Mouse (Mus musculus): Measurements from ENCODE around the gene Lmx1a. TPM values are rescaled to one million over a fixed set of nuclear protein-coding genes. Genes with fewer than 3 reads are reported as not detected.

Lmx1a gene
- polyA plus RNA-seq, 1 experiment: not detected

DNA sequence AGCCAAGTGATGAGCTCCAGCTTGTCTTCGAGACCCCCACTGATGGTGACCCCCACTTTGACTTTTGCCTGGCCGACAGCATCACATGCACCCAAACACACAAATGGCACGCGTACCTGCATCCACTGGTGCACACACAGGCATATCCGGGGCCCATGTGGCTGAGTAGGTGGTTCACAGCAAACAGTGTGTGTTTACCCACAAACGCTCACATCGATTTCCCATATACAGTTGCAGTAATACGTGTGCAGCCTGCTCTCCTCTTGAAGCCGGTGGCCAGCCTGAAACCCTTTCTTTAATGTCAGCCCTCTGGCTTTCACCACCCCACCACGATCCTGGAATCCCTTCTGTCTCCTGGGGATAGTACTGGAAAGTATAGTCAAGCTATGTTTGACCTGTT lies 71.3 kb downstream of the Lmx1a start:
- TF ChIP-seq GATA1 (IDR thresholded peaks at IDR 0.05; ENCODE audit: low read length) (no peak), TAL1 (IDR thresholded peaks at IDR 0.05; ENCODE audit: low read length) (no peak)
- H3K9me3 ChIP-seq (ENCODE audit: control insufficient read depth, low read length): no peaks in the 10 kb centered on the region

DNA sequence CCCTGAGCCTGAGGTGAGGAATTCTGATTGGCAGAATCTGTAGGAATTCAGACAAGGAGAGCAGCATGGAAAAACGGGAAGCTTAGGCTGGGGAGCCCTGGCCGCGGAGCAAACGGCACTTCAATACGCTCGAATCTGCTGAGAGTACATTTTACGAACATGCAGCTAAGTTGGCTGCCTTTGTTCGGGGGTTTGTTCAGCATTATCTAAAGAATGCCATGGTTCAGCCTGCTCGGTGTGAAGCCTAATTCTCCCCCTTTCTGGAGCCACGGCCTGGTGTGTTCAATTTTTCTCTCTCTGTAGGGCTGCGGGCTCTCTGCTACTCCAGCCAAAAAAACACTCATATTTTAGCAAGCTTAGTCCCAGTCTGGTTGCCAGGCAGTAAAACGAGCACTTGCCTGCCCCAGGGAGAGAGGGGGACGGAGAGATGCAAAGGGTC lies 72.8 kb downstream of the Lmx1a start:
- no peaks in the 10 kb centered on the region for H3K9me3 ChIP-seq (ENCODE audit: control insufficient read depth, low read length)
- no peaks in the 10 kb centered on the region for H3K27me3 ChIP-seq (ENCODE audit: control insufficient read depth)
- no peak overlapping the region for H3K4me3 ChIP-seq (replicated peaks)
- TF ChIP-seq TAL1 (IDR thresholded peaks at IDR 0.05; ENCODE audit: low read length): no peak
- TF ChIP-seq GATA1 (IDR thresholded peaks at IDR 0.05; ENCODE audit: low read length): no peak
- H3K4me1 ChIP-seq (ENCODE audit: control insufficient read depth): no peaks in the 10 kb centered on the region
- H3K36me3 ChIP-seq (ENCODE audit: control insufficient read depth): no peaks in the 10 kb centered on the region

More for the DNA sequence above, 71.3 kb downstream of the Lmx1a start:
- H3K4me3 ChIP-seq (replicated peaks): no peak overlapping the region
- no peaks in the 10 kb centered on the region for H3K4me1 ChIP-seq (ENCODE audit: control insufficient read depth)
- no peaks in the 10 kb centered on the region for H3K27me3 ChIP-seq (ENCODE audit: control insufficient read depth)
- H3K36me3 ChIP-seq (ENCODE audit: control insufficient read depth): no peaks in the 10 kb centered on the region

DNA sequence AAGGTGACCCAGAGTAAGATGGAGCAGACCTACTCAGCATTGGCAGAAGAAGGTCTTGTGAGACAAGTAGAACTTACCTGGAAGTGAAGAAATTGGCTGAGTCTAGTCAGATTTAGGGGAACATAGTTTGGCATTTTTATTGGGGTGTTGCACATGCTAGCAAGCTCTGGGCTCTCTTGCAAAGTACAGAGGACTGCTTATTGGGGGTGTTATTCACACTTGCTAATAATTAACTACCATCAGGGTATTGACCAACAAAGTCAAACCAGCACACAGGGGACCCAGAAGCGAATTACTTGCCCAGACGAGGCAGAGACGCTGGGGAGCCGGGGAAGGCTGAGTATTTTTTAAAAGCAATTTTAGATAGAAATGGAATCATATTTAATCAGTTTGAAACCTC lies 77.6 kb downstream of the Lmx1a start:
- no peak for TF ChIP-seq TAL1 (IDR thresholded peaks at IDR 0.05; ENCODE audit: low read length)
- no peak for TF ChIP-seq GATA1 (IDR thresholded peaks at IDR 0.05; ENCODE audit: low read length)
- no peaks in the 10 kb centered on the region for H3K36me3 ChIP-seq (ENCODE audit: control insufficient read depth)
- no peak overlapping the region for H3K4me3 ChIP-seq (replicated peaks)
- no peaks in the 10 kb centered on the region for H3K9me3 ChIP-seq (ENCODE audit: control insufficient read depth, low read length)
- no peaks in the 10 kb centered on the region for H3K27me3 ChIP-seq (ENCODE audit: control insufficient read depth)
- H3K4me1 ChIP-seq (ENCODE audit: control insufficient read depth): no peaks in the 10 kb centered on the region

DNA sequence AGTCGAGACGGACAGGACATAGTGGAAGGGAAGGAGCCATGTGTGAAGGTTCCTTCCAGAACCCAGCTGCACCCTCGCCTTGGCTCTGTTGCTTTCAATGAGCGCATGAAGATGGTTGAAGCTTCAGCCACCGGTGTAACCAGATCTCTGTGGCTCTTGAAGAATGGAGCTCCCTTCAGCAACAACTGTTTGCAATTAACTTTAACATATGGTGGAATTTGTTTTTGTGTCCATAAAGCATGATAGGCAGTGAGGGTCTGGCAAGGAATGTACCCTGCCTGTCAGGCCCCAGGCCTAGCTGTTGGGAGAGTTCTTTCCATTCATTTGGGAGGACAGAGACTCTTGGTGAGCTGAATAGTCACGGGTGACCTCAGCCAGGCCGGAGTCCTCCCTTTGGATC lies 81.4 kb downstream of the Lmx1a start:
- H3K4me1 ChIP-seq (ENCODE audit: control insufficient read depth): no peaks in the 10 kb centered on the region
- TF ChIP-seq GATA1 (IDR thresholded peaks at IDR 0.05; ENCODE audit: low read length) (no peak), TAL1 (IDR thresholded peaks at IDR 0.05; ENCODE audit: low read length) (no peak)

DNA sequence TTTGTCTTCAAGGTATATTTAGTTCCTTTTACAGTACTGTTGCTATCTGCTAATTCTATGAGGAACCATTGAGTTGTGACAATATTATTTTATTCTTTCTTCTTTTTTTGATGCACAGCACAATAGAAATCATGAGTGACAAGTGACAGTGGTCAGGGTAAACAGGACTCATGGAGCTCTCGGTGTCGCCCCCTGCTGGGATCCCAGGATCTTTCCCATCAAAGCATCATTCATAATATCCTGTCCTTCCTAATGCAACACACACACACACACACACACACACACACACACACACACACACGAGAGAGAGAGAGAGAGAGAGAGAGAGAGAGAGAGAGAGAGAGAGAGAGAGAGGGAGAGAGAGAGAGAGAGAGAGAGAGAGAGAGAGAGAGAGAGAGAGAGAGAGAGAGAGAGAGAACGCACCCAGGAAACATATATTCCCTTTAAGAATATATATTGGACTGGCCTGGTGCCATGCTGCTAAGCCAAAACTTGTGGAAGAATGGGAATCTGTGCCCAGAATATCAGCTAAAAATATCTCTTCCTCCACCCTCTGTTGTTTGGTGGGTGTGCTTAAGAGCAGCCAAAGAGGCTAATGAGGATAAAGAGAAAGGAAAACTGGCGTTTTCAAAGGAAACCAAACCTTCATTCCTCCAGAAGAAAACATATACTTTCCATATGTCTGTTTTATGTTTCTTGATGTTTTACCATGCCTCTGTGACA lies 90.9 kb downstream of the Lmx1a start:
- H3K4me3 ChIP-seq (replicated peaks): no peak overlapping the region
- TF ChIP-seq TAL1 (IDR thresholded peaks at IDR 0.05; ENCODE audit: low read length) (no peak), GATA1 (IDR thresholded peaks at IDR 0.05; ENCODE audit: low read length) (no peak)
- no peaks in the 10 kb centered on the region for H3K9me3 ChIP-seq (ENCODE audit: control insufficient read depth, low read length)
- no peaks in the 10 kb centered on the region for H3K36me3 ChIP-seq (ENCODE audit: control insufficient read depth)
- no peaks in the 10 kb centered on the region for H3K4me1 ChIP-seq (ENCODE audit: control insufficient read depth)
- no peaks in the 10 kb centered on the region for H3K27me3 ChIP-seq (ENCODE audit: control insufficient read depth)

More for the DNA sequence above, 81.4 kb downstream of the Lmx1a start:
- Histone ChIP-seq H3K4me3 (replicated peaks) (no peak overlapping the region), H3K36me3 (ENCODE audit: control insufficient read depth) (no peaks in the 10 kb centered on the region), H3K9me3 (ENCODE audit: control insufficient read depth, low read length) (no peaks in the 10 kb centered on the region), H3K27me3 (ENCODE audit: control insufficient read depth) (no peaks in the 10 kb centered on the region)

DNA sequence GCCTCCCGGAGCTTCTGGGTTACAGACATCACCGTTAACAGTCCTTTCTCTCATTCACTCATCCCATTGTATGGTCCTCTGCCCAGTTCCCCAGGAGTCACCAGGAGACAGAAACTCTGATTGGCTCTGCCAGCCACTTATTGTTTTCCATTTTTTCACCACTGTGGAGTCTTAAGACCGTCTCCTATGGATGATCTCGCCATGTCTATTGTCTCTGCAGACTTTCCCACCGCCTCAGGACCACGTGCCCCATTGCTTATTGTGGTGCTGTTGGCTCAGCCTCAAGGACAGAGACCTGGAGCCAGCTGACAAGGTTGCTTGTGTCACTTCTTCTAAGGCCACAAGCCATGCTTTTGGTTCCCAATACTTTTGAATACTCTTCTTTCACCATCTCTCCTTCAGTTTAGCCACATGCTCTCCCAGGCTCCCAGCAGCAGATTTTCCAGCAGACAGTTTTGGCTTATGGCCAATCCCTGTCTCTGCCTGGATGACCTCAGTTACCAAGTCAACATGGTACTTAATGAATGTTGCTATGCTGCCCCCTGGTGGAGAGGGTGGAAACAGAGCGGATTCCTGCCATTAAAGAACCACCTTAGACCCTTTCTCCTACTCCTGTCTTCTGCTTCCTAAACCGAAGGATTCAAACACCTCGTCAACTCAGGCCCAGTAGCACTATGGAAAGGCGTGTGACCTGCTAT lies 92.9 kb downstream of the Lmx1a start:
- Histone ChIP-seq H3K27me3 (ENCODE audit: control insufficient read depth) (no peaks in the 10 kb centered on the region), H3K4me3 (replicated peaks) (no peak overlapping the region), H3K36me3 (ENCODE audit: control insufficient read depth) (no peaks in the 10 kb centered on the region), H3K4me1 (ENCODE audit: control insufficient read depth) (no peaks in the 10 kb centered on the region), H3K9me3 (ENCODE audit: control insufficient read depth, low read length) (no peaks in the 10 kb centered on the region)
- no peak for TF ChIP-seq TAL1 (IDR thresholded peaks at IDR 0.05; ENCODE audit: low read length)
- no peak for TF ChIP-seq GATA1 (IDR thresholded peaks at IDR 0.05; ENCODE audit: low read length)

DNA sequence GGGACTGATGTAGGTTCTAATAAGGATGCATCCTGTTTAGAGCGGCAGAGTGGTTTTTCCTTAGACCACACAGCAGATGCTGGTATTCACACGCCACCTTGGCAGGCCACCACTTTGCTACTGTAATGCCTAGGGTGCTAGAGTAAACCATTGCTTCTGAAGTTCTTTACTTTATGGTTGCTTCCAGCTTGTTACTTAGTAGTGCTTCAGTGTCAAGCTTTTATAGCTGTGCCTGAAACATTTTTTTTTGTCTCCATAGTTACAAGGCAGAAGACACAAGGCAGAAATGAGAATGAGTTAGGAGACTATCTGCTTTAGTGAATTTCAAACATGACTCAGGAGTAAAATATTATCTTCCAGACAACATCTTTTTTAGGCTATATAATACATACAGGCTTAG lies 95.0 kb downstream of the Lmx1a start:
- TF ChIP-seq TAL1 (IDR thresholded peaks at IDR 0.05; ENCODE audit: low read length) (no peak), GATA1 (IDR thresholded peaks at IDR 0.05; ENCODE audit: low read length) (no peak)
- Histone ChIP-seq H3K36me3 (ENCODE audit: control insufficient read depth) (no peaks in the 10 kb centered on the region), H3K4me1 (ENCODE audit: control insufficient read depth) (no peaks in the 10 kb centered on the region), H3K4me3 (replicated peaks) (no peak overlapping the region), H3K27me3 (ENCODE audit: control insufficient read depth) (no peaks in the 10 kb centered on the region), H3K9me3 (ENCODE audit: control insufficient read depth, low read length) (peaks cover 2% of the 10 kb centered on the region; the same call in 1 of the 2 replicates)

DNA sequence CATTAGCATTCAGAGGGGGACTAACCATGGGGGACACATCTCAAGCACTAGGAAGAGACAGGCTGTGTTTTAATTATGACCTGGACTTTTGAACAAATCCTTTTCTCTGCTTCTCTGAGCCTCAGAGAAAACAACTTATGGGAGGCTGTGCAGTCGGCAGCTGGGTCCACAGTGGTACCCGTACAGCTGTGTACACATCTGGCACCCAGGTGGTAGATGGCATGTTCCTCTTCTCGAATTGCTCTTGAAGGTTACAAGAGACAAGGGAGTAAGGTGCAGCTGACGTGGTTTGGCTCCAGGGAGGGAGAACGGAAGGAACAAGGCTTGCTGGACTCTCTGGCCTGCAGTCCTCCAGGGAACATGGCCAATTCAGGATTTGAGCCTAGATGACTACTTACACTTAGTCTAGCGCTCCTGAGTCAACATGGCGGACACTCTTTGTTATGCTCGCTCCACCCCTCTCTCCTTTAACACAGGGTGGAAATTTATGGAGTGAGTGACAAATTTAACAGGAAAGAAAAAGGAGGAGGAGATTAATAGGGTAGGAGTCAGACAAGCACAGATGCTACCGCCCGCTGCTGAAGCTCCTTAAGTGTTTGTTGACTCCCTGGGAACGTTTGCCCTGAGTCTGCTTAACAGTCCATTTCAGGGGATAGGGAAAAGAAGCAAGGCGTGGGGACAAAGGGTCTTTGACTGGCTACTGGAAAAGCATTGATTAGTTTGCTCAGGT lies 99.8 kb downstream of the Lmx1a start:
- no peaks in the 10 kb centered on the region for H3K36me3 ChIP-seq (ENCODE audit: control insufficient read depth)
- TF ChIP-seq TAL1 (IDR thresholded peaks at IDR 0.05; ENCODE audit: low read length) (no peak), GATA1 (IDR thresholded peaks at IDR 0.05; ENCODE audit: low read length) (no peak)
- peaks cover 2% of the 10 kb centered on the region; the same call in 1 of the 2 replicates for H3K9me3 ChIP-seq (ENCODE audit: control insufficient read depth, low read length)
- H3K4me3 ChIP-seq (replicated peaks): no peak overlapping the region
- H3K27me3 ChIP-seq (ENCODE audit: control insufficient read depth): no peaks in the 10 kb centered on the region
- no peaks in the 10 kb centered on the region for H3K4me1 ChIP-seq (ENCODE audit: control insufficient read depth)

DNA sequence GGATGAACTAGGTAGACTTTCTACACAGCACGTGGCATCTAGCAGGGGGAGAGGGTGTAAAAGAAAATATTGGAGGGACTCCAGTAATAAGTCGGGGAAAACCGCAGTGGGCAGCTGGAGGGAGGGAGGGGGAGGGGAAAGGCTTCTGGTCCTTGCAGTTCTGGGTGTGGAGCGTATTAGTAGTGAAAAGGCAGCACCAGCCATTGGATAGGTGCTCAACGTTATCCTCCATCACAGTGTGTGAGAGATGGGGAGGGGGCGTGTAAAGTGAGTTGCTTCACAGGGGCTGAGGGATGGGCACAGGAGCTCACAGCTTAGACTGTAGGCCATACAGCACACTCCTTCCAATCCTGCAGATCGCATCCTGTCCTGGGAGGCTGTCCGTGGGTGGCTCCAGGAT lies 100.4 kb downstream of the Lmx1a start:
- H3K4me1 ChIP-seq (ENCODE audit: control insufficient read depth): no peaks in the 10 kb centered on the region
- peaks cover 2% of the 10 kb centered on the region; the same call in 1 of the 2 replicates for H3K9me3 ChIP-seq (ENCODE audit: control insufficient read depth, low read length)
- H3K36me3 ChIP-seq (ENCODE audit: control insufficient read depth): no peaks in the 10 kb centered on the region
- no peak overlapping the region for H3K4me3 ChIP-seq (replicated peaks)
- TF ChIP-seq TAL1 (IDR thresholded peaks at IDR 0.05; ENCODE audit: low read length): no peak
- TF ChIP-seq GATA1 (IDR thresholded peaks at IDR 0.05; ENCODE audit: low read length): no peak
- H3K27me3 ChIP-seq (ENCODE audit: control insufficient read depth): no peaks in the 10 kb centered on the region
